Mouse (Mus musculus) heart, postnatal 0 days (tissue): ENCODE results near the gene Mien1.

Experiments used
- CTCF ChIP-seq: IDR thresholded peaks from 2 replicates; pipeline ENCODE4 v1.5.1; 2016; ENCODE audit warnings: antibody characterized with exemption, control low read depth, low read depth
- EP300 ChIP-seq: IDR thresholded peaks from 2 replicates; pipeline ENCODE4 v1.6.1; 2016; ENCODE audit warnings: antibody characterized with exemption, low read depth

GRCm38 (mm10) chr11:98459860-98460259, 21.1 kb upstream of the Mien1 start:
- no peak for TF ChIP-seq CTCF
- TF ChIP-seq EP300 = no peak
